Comparison of ENCODE assay signal across 16 mouse cellular contexts in the genomic region with DNA sequence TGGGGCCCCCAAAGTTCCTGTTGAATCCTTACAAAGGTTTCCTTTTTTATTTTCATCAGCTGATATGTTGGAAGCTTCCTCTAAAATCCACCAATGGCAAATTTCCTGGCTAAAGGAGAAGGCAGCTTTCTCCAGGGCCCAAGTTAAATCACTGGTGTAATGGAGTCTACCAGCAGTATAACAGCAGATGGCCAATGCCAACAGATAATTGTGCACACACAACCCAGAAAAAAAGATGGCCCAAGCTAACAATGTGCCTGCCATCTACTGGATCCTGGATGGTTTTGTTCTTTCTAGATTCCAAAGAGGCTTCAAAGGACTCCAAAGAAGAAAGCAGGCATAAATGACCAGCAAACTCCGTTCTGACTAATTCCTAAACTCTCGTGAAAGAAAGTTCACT. TPM values are rescaled to one million over a fixed set of nuclear protein-coding genes. Genes with fewer than 3 reads are reported as not detected.
A peak's percentile ranks its signal among the peaks of the same experiment; 100 is the strongest.
DNase-seq lines count a peak whose midpoint lies in the region; ATAC-seq lines count a peak whose summit lies in the region.
"Had no signal": no experiment of that assay in that cellular context is flagged by ENCODE, and none has a peak within 500 bp of the region (broad histone marks: within the 10 kb centered on the region; RNA-seq: fewer than 3 reads in every experiment).

No protein-coding gene starts in this region.

- H3K4me3 ChIP-seq in hindbrain, embryonic 10.5 days: no peak overlapping the region
- H3K4me3 ChIP-seq in hindbrain, embryonic 16.5 days (ENCODE audit: low read length): no peak overlapping the region
- H3K4me3 ChIP-seq in midbrain, embryonic 10.5 days: no peak overlapping the region
- H3K4me3 ChIP-seq in midbrain, embryonic 11.5 days (ENCODE audit: low read depth, low read length): no peak overlapping the region
- H3K4me3 ChIP-seq: embryonic facial prominence, embryonic 10.5 days; embryonic facial prominence, embryonic 12.5 days; forebrain, embryonic 13.5 days; forebrain, embryonic 15.5 days had no signal

- peak overlapping the region; percentile 79; the same call in 1 of the 2 replicates for H3K27ac ChIP-seq in hindbrain, embryonic 10.5 days
- no peak overlapping the region for H3K27ac ChIP-seq in hindbrain, embryonic 16.5 days (ENCODE audit: low read depth, low read length)
- H3K27ac ChIP-seq in midbrain, embryonic 10.5 days (replicated peaks): peak overlapping the region; percentile 71
- H3K27ac ChIP-seq in midbrain, embryonic 11.5 days (ENCODE audit: low read depth, low read length): no peak overlapping the region; the same call in 1 of the 2 replicates
- H3K27ac ChIP-seq: embryonic facial prominence, embryonic 10.5 days; embryonic facial prominence, embryonic 12.5 days; forebrain, embryonic 13.5 days; forebrain, embryonic 15.5 days had no signal

- no peaks in the 10 kb centered on the region for H3K27me3 ChIP-seq in hindbrain, embryonic 10.5 days (ENCODE audit: insufficient read depth, poor library complexity, severe bottlenecking)
- no peaks in the 10 kb centered on the region for H3K27me3 ChIP-seq in hindbrain, embryonic 16.5 days (replicated peaks; ENCODE audit: control insufficient read depth, insufficient read depth, low read length)
- no peaks in the 10 kb centered on the region for H3K27me3 ChIP-seq in midbrain, embryonic 10.5 days (ENCODE audit: low read depth, poor library complexity, severe bottlenecking)
- no peaks in the 10 kb centered on the region for H3K27me3 ChIP-seq in midbrain, embryonic 11.5 days (ENCODE audit: control insufficient read depth, insufficient read depth, low read length)
- H3K27me3 ChIP-seq: embryonic facial prominence, embryonic 12.5 days; forebrain, embryonic 13.5 days; forebrain, embryonic 15.5 days had no signal

- no peaks in the 10 kb centered on the region for H3K9me3 ChIP-seq in hindbrain, embryonic 10.5 days
- H3K9me3 ChIP-seq in hindbrain, embryonic 16.5 days (ENCODE audit: control insufficient read depth, low read length): no peaks in the 10 kb centered on the region
- no peaks in the 10 kb centered on the region for H3K9me3 ChIP-seq in midbrain, embryonic 10.5 days (replicated peaks)
- no peaks in the 10 kb centered on the region for H3K9me3 ChIP-seq in midbrain, embryonic 11.5 days (ENCODE audit: control insufficient read depth, low read length)
- H3K9me3 ChIP-seq: embryonic facial prominence, embryonic 10.5 days; embryonic facial prominence, embryonic 12.5 days; forebrain, embryonic 13.5 days; forebrain, embryonic 15.5 days had no signal

- H3K36me3 ChIP-seq in hindbrain, embryonic 10.5 days: peaks cover 56% of the 10 kb centered on the region
- H3K36me3 ChIP-seq in hindbrain, embryonic 16.5 days (ENCODE audit: control insufficient read depth, insufficient read depth, low read length): no peaks in the 10 kb centered on the region
- peaks cover 53% of the 10 kb centered on the region for H3K36me3 ChIP-seq in midbrain, embryonic 10.5 days
- no peaks in the 10 kb centered on the region for H3K36me3 ChIP-seq in midbrain, embryonic 11.5 days (ENCODE audit: control insufficient read depth, insufficient read depth, low read length)
- H3K36me3 ChIP-seq: embryonic facial prominence, embryonic 12.5 days; forebrain, embryonic 15.5 days had no signal

- no peak overlapping the region for H3K4me2 ChIP-seq in hindbrain, embryonic 16.5 days (ENCODE audit: low read length)
- H3K4me2 ChIP-seq in midbrain, embryonic 11.5 days: no peak overlapping the region
- H3K4me2 ChIP-seq: embryonic facial prominence, embryonic 12.5 days; forebrain, embryonic 13.5 days; forebrain, embryonic 15.5 days had no signal

- H3K9ac ChIP-seq in hindbrain, embryonic 16.5 days (ENCODE audit: low read depth, low read length): no peak overlapping the region
- no peak overlapping the region for H3K9ac ChIP-seq in midbrain, embryonic 11.5 days (ENCODE audit: low read length)
- H3K9ac ChIP-seq: embryonic facial prominence, embryonic 12.5 days; forebrain, embryonic 13.5 days; forebrain, embryonic 15.5 days; forebrain, postnatal 0 days had no signal

- ATAC-seq in hindbrain, embryonic 16.5 days: no peak
- ATAC-seq in midbrain, embryonic 11.5 days (ENCODE audit: low FRiP score): no peak
- ATAC-seq: forebrain, embryonic 13.5 days; forebrain, embryonic 15.5 days; forebrain, postnatal 0 days had no signal

- WGBS in hindbrain, embryonic 10.5 days: 79% methylated on average over 2 of the region's 2 CpGs
- WGBS in hindbrain, embryonic 16.5 days: 63% methylated on average over 2 of the region's 2 CpGs
- 78% methylated on average over 2 of the region's 2 CpGs for WGBS in midbrain, embryonic 10.5 days
- 72% methylated on average over 2 of the region's 2 CpGs for WGBS in midbrain, embryonic 11.5 days

- DNase-seq in hindbrain, embryonic 10.5 days (ENCODE audit: low spot score): no peak
- no peak for DNase-seq in midbrain, embryonic 10.5 days (ENCODE audit: low spot score)
- DNase-seq in midbrain, embryonic 11.5 days (ENCODE audit: low spot score, missing footprints): no peak
- no peak for DNase-seq in right cerebral cortex, adult 18-20 months
- DNase-seq: adrenal gland, adult 2 months; adrenal gland, postnatal 10 days; adrenal gland, postnatal 25 days; cerebellum, adult 18-20 months; cerebellum, adult 8-10 months; cerebellum, postnatal 25 days; forebrain, postnatal 0 days had no signal

- peaks cover 86% of the 10 kb centered on the region for H3K4me1 ChIP-seq in hindbrain, embryonic 10.5 days (replicated peaks)
- H3K4me1 ChIP-seq in hindbrain, embryonic 16.5 days (ENCODE audit: control insufficient read depth, insufficient read depth, low read depth, low read length): peaks cover 22% of the 10 kb centered on the region
- H3K4me1 ChIP-seq in midbrain, embryonic 10.5 days: peaks cover 83% of the 10 kb centered on the region
- H3K4me1 ChIP-seq in midbrain, embryonic 11.5 days (ENCODE audit: control insufficient read depth, insufficient read depth, low read length): peaks cover 49% of the 10 kb centered on the region

RNA-seq across cellular contexts. Expression of gene Map1b, which starts 48.1 kb away (rescaled TPM):
- 743 and 1,096 TPM in 2 replicates for polyA plus RNA-seq in hindbrain, embryonic 10.5 days (2016; fragmentation: Nextera tagmentation; extraction: Ambion mirVana)
- polyA plus RNA-seq in hindbrain, embryonic 16.5 days (2015; fragmentation: Nextera tagmentation; extraction: Ambion mirVana): 1,907 and 2,195 TPM in 2 replicates
- 665 and 916 TPM in 2 replicates for polyA plus RNA-seq in midbrain, embryonic 10.5 days (2016; fragmentation: Nextera tagmentation; extraction: Ambion mirVana)
- polyA plus RNA-seq in midbrain, embryonic 11.5 days (2014; fragmentation: Nextera tagmentation; extraction: Ambion mirVana): 911 and 979 TPM in 2 replicates

Comparison
In these comparisons a context has a peak if more than half of its experiments do, and no peak if none do; other contexts are left out.
1. H3K27ac ChIP-seq: peak in hindbrain, embryonic 10.5 days (single experiment) and midbrain, embryonic 10.5 days (single experiment); none in hindbrain, embryonic 16.5 days (single experiment) and midbrain, embryonic 11.5 days (single experiment).